Mouse (Mus musculus) layer of hippocampus, adult 2 months (tissue): ENCODE data around the gene Tsr1. TPM values are rescaled to one million over a fixed set of nuclear protein-coding genes. Genes with fewer than 3 reads are reported as not detected.
A peak's percentile ranks its signal among the peaks of the same experiment; 100 is the strongest.

ENCODE experiments used
- DNase-seq, 2 experiments: peaks; one replicate each; pipeline ENCODE4 v3.0.0; 2022; ENCODE audit warnings: low spot score in 2 of 2
- H3K27ac ChIP-seq: fragments of 200-600 bp; 2 replicates; pipeline ENCODE4 v1.8.1; 2022
- H3K4me3 ChIP-seq: fragments of 200-600 bp; 2 replicates; pipeline ENCODE4 v1.8.1; 2022; ENCODE audit warnings: mild to moderate bottlenecking
- CTCF ChIP-seq: fragments of 200-600 bp; conservative IDR thresholded peaks from 2 replicates; pipeline ENCODE4 v1.8.1; 2022; ENCODE audit warnings: antibody characterized with exemption, mild to moderate bottlenecking, moderate library complexity
- total RNA-seq, 2 experiments: library from RNA; stranded (reverse); gene quantifications; 2 replicates each; pipeline ENCODE4 v1.2.3; 2021

Tsr1 gene
- total RNA-seq, 2 experiments from 2014 or later, result 32.0 to 36.8 TPM

- no peak for TF ChIP-seq CTCF
- DNase-seq, result no peak
- H3K4me3 ChIP-seq, result no peak overlapping the region
- no peak overlapping the region; the same call in 1 of the 2 replicates for H3K27ac ChIP-seq
These were observed 10.0 kb downstream of the Tsr1 start for GRCm38 (mm10) chr11:74907850-74908249.

- no peak for DNase-seq
- no peak for TF ChIP-seq CTCF
- H3K4me3 ChIP-seq, result no peak overlapping the region
These were observed 10.9 kb downstream of the Tsr1 start for GRCm38 (mm10) chr11:74908618-74909399.

GRCm38 (mm10) chr11:74909978-74910377 lies 12.1 kb downstream of the Tsr1 start:
- TF ChIP-seq CTCF, result no peak
- no peak overlapping the region for H3K27ac ChIP-seq

More at GRCm38 (mm10) chr11:74908618-74909399, 10.9 kb downstream of the Tsr1 start:
- peak overlapping the region; percentile 32; the same call in 1 of the 2 replicates for H3K27ac ChIP-seq

GRCm38 (mm10) chr11:74912492-74912891 lies 14.6 kb downstream of the Tsr1 start:
- Histone ChIP-seq H3K4me3 (no peak overlapping the region), H3K27ac (no peak overlapping the region)
- no peak for TF ChIP-seq CTCF
- DNase-seq, result no peak

More at GRCm38 (mm10) chr11:74909978-74910377, 12.1 kb downstream of the Tsr1 start:
- DNase-seq, result no peak
- no peak overlapping the region for H3K4me3 ChIP-seq

GRCm38 (mm10) chr11:74919249-74919648 lies 21.4 kb downstream of the Tsr1 start:
- no peak for TF ChIP-seq CTCF
- Histone ChIP-seq H3K27ac (no peak overlapping the region), H3K4me3 (no peak overlapping the region)
- no peak for DNase-seq

GRCm38 (mm10) chr11:74924149-74924548 lies 26.3 kb downstream of the Tsr1 start:
- Histone ChIP-seq H3K4me3 (no peak overlapping the region), H3K27ac (no peak overlapping the region)
- DNase-seq, result no peak
- peak; percentile 59 for TF ChIP-seq CTCF

GRCm38 (mm10) chr11:74925577-74926387 lies 27.9 kb downstream of the Tsr1 start, which contains the start of the genes Smg6 and Srr:
Gene Smg6 (plus strand): TSS chr11:74925823.
Gene Srr (minus strand): TSS chr11:74925948.
- TF ChIP-seq CTCF, result no peak
- peak; percentile 92 to 95 for DNase-seq
- Histone ChIP-seq H3K27ac (peak within 1 kb of the TSS; percentile 95), H3K4me3 (peak within 1 kb of the TSS; percentile 98)

GRCm38 (mm10) chr11:74926388-74927005 lies 28.6 kb downstream of the Tsr1 start:
- Histone ChIP-seq H3K27ac (peak overlapping the region; percentile 95), H3K4me3 (peak overlapping the region; percentile 98)
- no peak for DNase-seq
- TF ChIP-seq CTCF, result no peak

GRCm38 (mm10) chr11:74927236-74927725 lies 29.4 kb downstream of the Tsr1 start:
- Histone ChIP-seq H3K4me3 (peak overlapping the region; percentile 98; the same call in 1 of the 2 replicates), H3K27ac (no peak overlapping the region)
- DNase-seq, result no peak
- no peak for TF ChIP-seq CTCF

- H3K4me3 ChIP-seq, result no peak overlapping the region
- no peak for TF ChIP-seq CTCF
- DNase-seq, result no peak
- no peak overlapping the region for H3K27ac ChIP-seq
These were observed 31.2 kb downstream of the Tsr1 start for GRCm38 (mm10) chr11:74929111-74929510.

GRCm38 (mm10) chr11:74930391-74930790 lies 32.5 kb downstream of the Tsr1 start:
- no peak overlapping the region for H3K27ac ChIP-seq
- TF ChIP-seq CTCF, result no peak
- no peak for DNase-seq
- no peak overlapping the region for H3K4me3 ChIP-seq

- TF ChIP-seq CTCF, result peak; percentile 94
- Histone ChIP-seq H3K27ac (no peak overlapping the region), H3K4me3 (no peak overlapping the region)
- peak; percentile 37 to 40 for DNase-seq
These were observed 48.5 kb downstream of the Tsr1 start for GRCm38 (mm10) chr11:74946348-74946747.
